Mouse (Mus musculus) ES-Bruce4 (cell line): ENCODE results near the gene Cebpa. TPM values are rescaled to one million over a fixed set of nuclear protein-coding genes. Genes with fewer than 3 reads are reported as not detected.

Source experiments
- H3K27ac ChIP-seq: 2 replicates; pipeline ENCODE4 v1.5.1; 2012; ENCODE audit warnings: low read length, inconsistent platforms; ENCODE audit not compliant: insufficient read depth
- H3K27me3 ChIP-seq: 2 replicates; pipeline ENCODE4 v1.6.1; 2012; ENCODE audit warnings: mild to moderate bottlenecking, low read length, inconsistent platforms; ENCODE audit not compliant: control insufficient read depth, poor library complexity, insufficient read depth, severe bottlenecking
- H3K36me3 ChIP-seq: 2 replicates; pipeline ENCODE4 v1.6.1; 2012; ENCODE audit warnings: inconsistent platforms, mild to moderate bottlenecking, low read length, moderate library complexity; ENCODE audit not compliant: control insufficient read depth, poor library complexity, insufficient read depth, severe bottlenecking
- H3K4me1 ChIP-seq: one replicate; pipeline ENCODE4 v1.8.1; 2011; ENCODE audit warnings: low read length; ENCODE audit not compliant: control insufficient read depth, insufficient read depth
- H3K4me3 ChIP-seq: 2 replicates; pipeline ENCODE4 v1.5.1; 2011; ENCODE audit warnings: low read depth, mild to moderate bottlenecking, low read length
- H3K9ac ChIP-seq: 2 replicates; pipeline ENCODE4 v1.6.1; 2012; ENCODE audit warnings: low read depth, mild to moderate bottlenecking, inconsistent platforms; ENCODE audit not compliant: poor library complexity, severe bottlenecking
- H3K9me3 ChIP-seq: replicated peaks from 2 replicates; pipeline ENCODE4 v1.6.1; 2012; ENCODE audit warnings: mild to moderate bottlenecking, low read length, inconsistent platforms; ENCODE audit not compliant: control insufficient read depth, poor library complexity, insufficient read depth, severe bottlenecking
- CTCF ChIP-seq: IDR thresholded peaks from one replicate; pipeline ENCODE4 v1.8.1; 2011; ENCODE audit warnings: low read depth, low read length
- EP300 ChIP-seq: IDR thresholded peaks from 2 replicates; pipeline ENCODE4 v1.6.1; 2011; ENCODE audit warnings: low read depth, low read length; ENCODE audit not compliant: insufficient read depth
- POLR2A ChIP-seq: IDR thresholded peaks from one replicate; pipeline ENCODE4 v1.8.1; 2011; ENCODE audit warnings: low read length; ENCODE audit not compliant: insufficient read depth
- polyA plus RNA-seq: library from polyadenylated mRNA; stranded (reverse); fragments of >200 nt; gene quantifications from 2 replicates; pipeline ENCODE4 v1.2.4, GENCODE M21; 2011; ENCODE audit warnings: low read depth; ENCODE audit not compliant: missing spikeins, insufficient read depth, insufficient read length

Gene Cebpa
- polyA plus RNA-seq, 1 experiment, result 1.7 TPM

DNA sequence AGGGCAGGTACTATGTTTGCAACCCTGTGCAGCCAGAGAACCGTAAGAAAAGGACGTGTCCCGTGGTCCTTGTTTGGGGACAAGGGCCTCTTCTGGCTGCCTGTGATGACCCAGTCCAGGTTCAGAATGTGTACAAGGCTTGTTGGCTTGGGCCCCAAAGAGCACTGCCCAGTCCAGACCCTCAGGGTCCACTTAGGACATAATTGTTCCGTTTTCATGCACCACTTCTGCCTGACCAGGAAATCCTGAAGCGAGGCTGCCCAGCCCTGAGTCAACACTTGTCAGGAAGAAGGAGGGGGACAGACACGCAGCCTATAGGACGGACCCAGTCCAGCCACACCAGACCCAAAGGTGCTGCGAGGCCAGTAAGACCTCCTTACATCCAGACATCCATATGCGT lies 26.0 kb downstream of the Cebpa start:
- H3K27ac ChIP-seq, result no peak overlapping the region
- TF ChIP-seq EP300 (no peak), CTCF (no peak), POLR2A (no peak)
- H3K9ac ChIP-seq, result no peak overlapping the region
- H3K36me3 ChIP-seq, result no peaks in the 10 kb centered on the region
- peaks cover 3% of the 10 kb centered on the region for H3K4me1 ChIP-seq
- no peak overlapping the region for H3K4me3 ChIP-seq
- H3K9me3 ChIP-seq, result no peaks in the 10 kb centered on the region
- no peaks in the 10 kb centered on the region for H3K27me3 ChIP-seq

DNA sequence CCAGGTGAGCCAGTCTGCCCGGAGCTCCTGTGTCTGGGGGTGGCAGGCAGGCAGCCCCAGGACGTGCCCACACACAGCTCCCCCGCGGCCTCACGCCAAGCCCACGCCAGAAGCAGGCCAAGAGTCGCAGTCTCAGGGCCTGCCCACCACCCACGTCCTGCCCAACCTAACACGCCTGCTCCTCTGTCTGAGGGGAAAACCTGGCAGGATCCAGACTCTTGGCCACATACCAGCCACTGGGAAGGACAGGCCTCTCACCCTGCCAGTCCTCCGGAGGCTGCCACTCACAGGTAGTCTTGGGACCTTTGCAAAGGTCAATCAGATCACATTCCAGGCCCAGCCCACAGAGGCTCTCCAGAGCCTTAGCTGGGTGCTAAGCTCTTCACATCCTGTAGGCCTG lies 27.2 kb downstream of the Cebpa start:
- Histone ChIP-seq H3K4me1 (peaks cover 3% of the 10 kb centered on the region), H3K27me3 (no peaks in the 10 kb centered on the region), H3K4me3 (no peak overlapping the region), H3K9ac (no peak overlapping the region), H3K27ac (no peak overlapping the region), H3K36me3 (no peaks in the 10 kb centered on the region), H3K9me3 (no peaks in the 10 kb centered on the region)
- TF ChIP-seq EP300 (no peak), CTCF (no peak)

DNA sequence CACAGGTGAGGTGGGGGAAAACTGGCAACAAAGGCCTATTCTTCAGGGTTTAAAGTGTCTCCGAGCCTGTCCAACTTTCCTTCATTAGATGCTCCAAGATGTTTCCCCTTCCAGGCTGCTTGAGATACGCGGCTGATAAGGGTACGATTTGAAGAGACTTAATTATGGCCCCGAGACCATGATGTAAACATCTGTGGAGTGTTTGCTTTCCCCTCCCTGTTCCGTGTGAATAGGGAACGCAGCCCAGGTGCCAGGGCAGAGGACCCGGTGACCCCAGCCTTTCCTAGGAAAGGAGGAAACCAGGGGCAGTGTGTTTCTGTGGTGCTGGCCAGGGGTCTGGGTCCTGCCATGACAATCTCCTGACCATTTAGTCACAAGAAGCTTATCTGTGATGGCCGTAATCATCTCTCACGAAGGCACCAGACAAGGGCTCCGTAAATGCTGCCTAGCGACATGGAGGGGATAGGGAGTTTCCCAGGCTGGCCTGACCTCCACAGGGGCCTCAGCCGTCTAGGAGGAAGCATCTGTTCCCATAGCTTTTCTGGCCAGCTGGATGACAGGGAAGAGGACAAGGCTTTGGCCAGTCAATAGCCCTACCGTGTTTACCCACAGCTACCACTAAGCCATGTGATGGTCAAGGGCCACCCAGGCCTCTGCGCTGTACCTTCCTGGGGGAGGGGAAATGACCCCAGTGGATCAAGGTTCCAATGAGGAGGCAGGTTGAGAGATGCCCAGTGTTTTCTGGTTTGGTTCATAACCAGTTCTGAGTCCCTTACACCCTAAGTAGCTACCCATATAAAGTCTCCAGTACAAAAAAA lies 30.7 kb downstream of the Cebpa start:
- H3K9ac ChIP-seq, result no peak overlapping the region
- no peaks in the 10 kb centered on the region for H3K9me3 ChIP-seq
- no peaks in the 10 kb centered on the region for H3K36me3 ChIP-seq
- TF ChIP-seq CTCF (no peak), EP300 (no peak), POLR2A (no peak)
- no peak overlapping the region for H3K4me3 ChIP-seq
- no peak overlapping the region for H3K27ac ChIP-seq
- H3K27me3 ChIP-seq, result no peaks in the 10 kb centered on the region
- peaks cover 1% of the 10 kb centered on the region for H3K4me1 ChIP-seq

DNA sequence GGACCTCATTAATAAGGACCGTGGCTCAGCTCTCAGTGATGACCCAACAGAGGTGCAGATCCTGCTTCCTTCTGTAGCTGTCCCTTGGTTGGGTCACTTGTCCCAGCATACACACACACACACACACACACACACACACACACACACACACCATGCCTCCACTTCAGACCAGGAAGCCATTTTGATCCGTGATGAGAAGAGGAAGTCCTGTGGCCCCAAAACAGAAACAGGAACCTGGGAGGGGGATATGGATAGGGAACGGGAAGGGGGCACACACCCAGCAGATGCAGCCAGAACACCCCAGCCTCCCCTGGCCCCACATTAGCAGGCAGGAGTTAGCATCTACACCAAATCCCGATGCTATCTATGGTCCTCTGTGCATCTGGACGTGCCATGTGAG lies 31.8 kb downstream of the Cebpa start:
- no peak overlapping the region for H3K27ac ChIP-seq
- H3K4me1 ChIP-seq, result peaks cover 1% of the 10 kb centered on the region
- no peak overlapping the region for H3K9ac ChIP-seq
- no peaks in the 10 kb centered on the region for H3K27me3 ChIP-seq
- no peaks in the 10 kb centered on the region for H3K9me3 ChIP-seq
- H3K36me3 ChIP-seq, result no peaks in the 10 kb centered on the region
- TF ChIP-seq EP300, result no peak
- no peak for TF ChIP-seq POLR2A
- no peak for TF ChIP-seq CTCF
- H3K4me3 ChIP-seq, result no peak overlapping the region

DNA sequence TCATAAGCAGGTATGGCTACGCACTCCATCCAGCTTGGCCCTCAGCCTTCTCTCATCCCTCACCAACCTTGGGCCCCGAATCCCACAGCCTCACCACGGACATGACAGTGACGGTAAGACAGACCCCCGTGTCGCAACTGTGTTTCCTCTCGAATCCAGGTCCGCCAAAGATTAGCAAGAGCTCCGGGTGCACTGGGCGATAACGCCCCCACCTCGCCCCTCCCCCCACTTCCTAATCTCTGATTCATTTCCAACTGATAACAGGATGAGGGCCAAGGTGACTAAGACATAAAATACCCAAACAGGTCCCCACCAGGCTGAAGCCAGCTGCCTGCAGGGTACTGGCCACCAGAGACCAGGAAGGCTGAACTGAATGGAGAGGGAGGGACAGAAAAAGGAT lies 35.4 kb downstream of the Cebpa start:
- no peak overlapping the region for H3K4me3 ChIP-seq
- H3K9me3 ChIP-seq, result no peaks in the 10 kb centered on the region
- no peak overlapping the region for H3K9ac ChIP-seq
- no peak overlapping the region for H3K27ac ChIP-seq
- no peaks in the 10 kb centered on the region for H3K27me3 ChIP-seq
- TF ChIP-seq EP300 (no peak), CTCF (no peak), POLR2A (no peak)
- H3K36me3 ChIP-seq, result no peaks in the 10 kb centered on the region
- H3K4me1 ChIP-seq, result no peaks in the 10 kb centered on the region

DNA sequence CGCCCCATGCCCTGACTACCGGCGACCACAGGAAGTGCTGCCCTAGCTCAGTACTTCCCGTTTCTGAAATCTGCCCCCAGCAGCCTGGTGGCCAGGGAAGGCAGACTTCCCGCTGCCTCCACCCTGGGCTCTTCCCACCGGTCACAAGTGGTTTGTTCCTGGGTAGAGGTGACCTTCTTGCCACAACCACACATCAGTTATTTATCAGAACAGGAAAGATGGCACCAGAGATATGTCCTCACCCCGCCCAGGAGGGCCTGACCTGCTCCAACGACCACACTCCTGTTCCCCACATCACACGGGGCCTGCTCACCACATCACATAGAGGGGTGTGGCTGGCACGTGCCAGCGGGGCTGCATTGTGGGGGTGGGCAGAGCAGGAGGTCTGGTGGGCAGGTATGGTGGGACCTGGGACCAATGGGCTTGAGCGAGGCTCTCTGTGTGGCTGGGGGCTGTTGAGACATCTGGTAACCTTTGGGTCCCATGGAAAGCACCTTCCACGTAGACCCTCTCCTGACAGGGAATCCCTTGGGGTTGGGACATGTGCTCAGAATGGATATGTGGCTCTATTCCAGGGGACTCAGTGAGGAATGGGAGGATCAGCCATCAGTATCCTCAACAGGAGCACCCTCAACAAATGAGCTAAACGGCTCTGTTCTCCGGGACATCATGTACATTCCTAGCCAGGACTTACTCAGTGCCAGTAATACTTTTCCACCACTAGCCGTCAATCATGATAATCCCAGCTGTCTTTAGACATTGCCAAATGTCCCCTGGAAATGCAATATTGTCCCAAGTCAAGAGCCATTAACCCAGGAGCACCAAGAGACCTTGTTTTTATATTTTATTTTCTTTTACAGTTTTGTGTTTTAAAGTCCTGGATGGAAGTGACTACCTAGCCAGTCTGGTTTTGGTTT lies 37.7 kb downstream of the Cebpa start:
- Histone ChIP-seq H3K27ac (no peak overlapping the region), H3K4me1 (no peaks in the 10 kb centered on the region), H3K9ac (no peak overlapping the region), H3K27me3 (no peaks in the 10 kb centered on the region), H3K9me3 (no peaks in the 10 kb centered on the region; the same call in 1 of the 2 replicates), H3K4me3 (no peak overlapping the region), H3K36me3 (no peaks in the 10 kb centered on the region)
- TF ChIP-seq CTCF (no peak), POLR2A (no peak), EP300 (no peak)
